Mouse (Mus musculus): ENCODE measurements around the gene Dlg2. TPM values are rescaled to one million over a fixed set of nuclear protein-coding genes. Genes with fewer than 3 reads are reported as not detected.

The Dlg2 gene
- polyA plus RNA-seq, 1 experiment from 2014 or later = 27.1 TPM

DNA sequence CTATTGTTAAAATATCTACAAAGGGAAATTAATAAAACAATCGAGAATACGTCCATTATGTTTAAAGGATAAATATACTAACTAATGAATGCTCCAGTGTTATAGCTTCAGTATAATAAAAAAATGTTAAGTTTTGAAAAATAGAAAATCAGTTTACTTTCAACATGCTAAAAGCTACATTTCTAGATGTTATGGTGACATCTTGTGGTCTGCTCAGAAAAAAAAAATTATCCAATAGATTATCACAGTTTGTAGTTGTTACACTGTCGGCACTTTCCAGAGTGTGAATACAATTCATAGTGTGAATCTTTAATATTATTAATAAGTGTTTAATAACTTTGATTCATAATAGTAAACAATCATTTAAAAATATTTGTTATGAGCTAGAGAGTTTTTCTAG, 31.7 kb downstream of the Dlg2 start:
- H3K36me3 ChIP-seq (ENCODE audit: control insufficient read depth, insufficient read depth, low read length) = no peaks in the 10 kb centered on the region
- ATAC-seq = no peak
- WGBS = 70% methylated on average over 3 of the region's 3 CpGs
- no peak overlapping the region for H3K27ac ChIP-seq (ENCODE audit: low read length)
- H3K4me3 ChIP-seq (ENCODE audit: low read depth, low read length) = no peak overlapping the region
- no peaks in the 10 kb centered on the region for H3K27me3 ChIP-seq (ENCODE audit: control insufficient read depth, insufficient read depth, low read depth, low read length)
- no peak overlapping the region for H3K4me2 ChIP-seq (ENCODE audit: low read length)
- H3K9me3 ChIP-seq (replicated peaks; ENCODE audit: control insufficient read depth, low read length, poor library complexity, severe bottlenecking) = no peaks in the 10 kb centered on the region
- H3K4me1 ChIP-seq (ENCODE audit: control insufficient read depth, insufficient read depth, low read length) = no peaks in the 10 kb centered on the region
- no peak overlapping the region for H3K9ac ChIP-seq (ENCODE audit: low read depth, low read length)

DNA sequence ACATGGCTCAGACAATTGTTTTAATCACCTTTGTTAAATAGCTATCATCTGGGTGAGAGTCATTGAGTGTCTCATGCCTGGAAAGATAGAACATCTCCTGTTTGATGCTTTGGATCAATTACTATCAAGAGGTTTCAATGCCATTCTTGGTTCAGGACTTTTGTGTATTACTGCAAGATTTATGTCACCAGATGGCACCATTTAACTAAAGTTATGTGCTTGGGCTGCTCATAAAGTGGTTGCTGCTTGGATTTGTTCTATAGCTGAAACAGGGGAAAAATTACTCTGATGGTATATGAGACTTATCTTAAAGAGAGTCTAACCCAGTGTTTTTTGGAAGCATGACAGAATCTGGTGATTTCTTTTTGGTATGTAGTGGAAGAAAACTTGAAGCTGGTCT, 35.8 kb downstream of the Dlg2 start:
- Histone ChIP-seq H3K27me3 (ENCODE audit: control insufficient read depth, insufficient read depth, low read depth, low read length) (no peaks in the 10 kb centered on the region), H3K36me3 (ENCODE audit: control insufficient read depth, insufficient read depth, low read length) (no peaks in the 10 kb centered on the region), H3K4me2 (ENCODE audit: low read length) (no peak overlapping the region), H3K4me1 (ENCODE audit: control insufficient read depth, insufficient read depth, low read length) (no peaks in the 10 kb centered on the region), H3K27ac (ENCODE audit: low read length) (no peak overlapping the region), H3K9ac (ENCODE audit: low read depth, low read length) (no peak overlapping the region), H3K4me3 (ENCODE audit: low read depth, low read length) (no peak overlapping the region), H3K9me3 (replicated peaks; ENCODE audit: control insufficient read depth, low read length, poor library complexity, severe bottlenecking) (no peaks in the 10 kb centered on the region)
- peak; percentile 60; the same call in 1 of the 2 replicates for ATAC-seq

DNA sequence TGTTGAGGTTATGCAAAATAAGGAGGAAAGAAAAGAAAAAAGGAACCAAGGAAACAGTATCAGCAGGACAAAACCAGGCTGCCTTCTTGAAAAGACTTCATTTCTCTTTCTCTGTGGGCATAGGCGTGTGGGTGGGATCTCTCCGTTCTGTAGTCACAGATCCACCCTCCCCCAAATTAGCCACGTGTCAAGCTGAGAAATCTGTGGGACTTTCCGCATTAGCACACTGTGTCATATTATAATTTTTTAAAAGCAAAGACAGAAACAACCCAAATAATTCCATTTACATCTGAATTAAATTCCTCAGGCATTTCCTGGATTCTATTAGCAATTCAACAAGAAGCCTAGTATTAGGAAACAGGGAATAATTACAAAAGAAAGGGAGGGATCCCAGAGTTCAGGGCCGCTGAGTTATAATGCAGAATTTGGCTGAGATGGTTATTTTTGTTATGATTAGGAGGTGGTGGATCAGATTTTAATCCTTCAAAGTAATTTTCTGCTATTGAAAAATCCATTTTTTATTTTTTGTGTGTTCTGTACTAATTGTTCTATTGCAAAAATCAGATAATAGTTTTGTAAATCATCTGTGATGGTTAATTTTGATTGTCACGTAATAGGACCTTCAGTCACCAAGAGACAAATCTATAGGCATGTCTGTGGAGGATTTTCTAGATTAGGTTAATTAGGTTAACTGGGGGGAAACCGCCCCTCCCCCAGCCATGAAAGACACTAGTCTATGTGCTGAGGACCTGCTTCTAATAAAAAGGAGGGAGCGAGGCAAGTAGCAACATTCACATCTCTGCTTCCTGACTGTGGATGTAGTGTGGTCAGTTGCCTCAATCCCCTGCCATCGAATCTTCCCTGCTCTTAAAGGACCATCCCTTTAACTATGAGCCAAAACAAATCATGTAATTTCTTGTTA, 63.3 kb downstream of the Dlg2 start:
- H3K4me3 ChIP-seq (ENCODE audit: low read depth, low read length) = no peak overlapping the region
- H3K36me3 ChIP-seq (ENCODE audit: control insufficient read depth, insufficient read depth, low read length) = no peaks in the 10 kb centered on the region
- no peaks in the 10 kb centered on the region for H3K27me3 ChIP-seq (ENCODE audit: control insufficient read depth, insufficient read depth, low read depth, low read length)
- H3K9ac ChIP-seq (ENCODE audit: low read depth, low read length) = no peak overlapping the region
- 0 out of 2 replicates have a peak, but pooled peaks have one; percentile 58 for ATAC-seq
- WGBS = 34% methylated on average over 9 of the region's 9 CpGs
- no peak overlapping the region for H3K4me2 ChIP-seq (ENCODE audit: low read length)
- no peak overlapping the region for H3K27ac ChIP-seq (ENCODE audit: low read length)
- H3K9me3 ChIP-seq (replicated peaks; ENCODE audit: control insufficient read depth, low read length, poor library complexity, severe bottlenecking) = no peaks in the 10 kb centered on the region
- no peaks in the 10 kb centered on the region for H3K4me1 ChIP-seq (ENCODE audit: control insufficient read depth, insufficient read depth, low read length)

DNA sequence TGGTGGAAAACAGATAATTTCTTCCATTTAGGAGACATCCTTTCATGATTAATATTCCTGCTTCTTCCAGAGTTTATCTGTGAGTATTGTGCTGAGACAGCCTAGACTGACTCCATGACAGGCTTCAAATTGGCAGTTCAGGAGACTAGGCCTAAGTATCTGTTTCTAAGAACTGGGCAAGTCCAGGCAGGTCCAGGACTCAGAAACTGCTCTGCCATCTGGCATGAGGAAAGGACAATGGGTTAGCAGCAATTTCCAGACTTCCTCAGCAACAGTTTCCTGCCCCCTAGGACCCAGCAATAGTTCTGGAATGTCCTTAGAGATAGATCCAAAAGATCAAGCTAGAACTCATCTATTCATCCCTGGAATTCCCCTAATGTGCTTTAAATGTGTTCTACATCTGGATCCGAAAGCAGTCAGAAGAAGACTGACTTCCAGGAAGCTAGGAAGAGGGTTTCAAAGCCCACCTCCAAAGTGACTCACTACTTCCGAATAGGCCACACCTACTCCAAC, 64.4 kb downstream of the Dlg2 start:
- Histone ChIP-seq H3K36me3 (ENCODE audit: control insufficient read depth, insufficient read depth, low read length) (no peaks in the 10 kb centered on the region), H3K27ac (ENCODE audit: low read length) (no peak overlapping the region), H3K9ac (ENCODE audit: low read depth, low read length) (no peak overlapping the region), H3K9me3 (replicated peaks; ENCODE audit: control insufficient read depth, low read length, poor library complexity, severe bottlenecking) (no peaks in the 10 kb centered on the region), H3K4me3 (ENCODE audit: low read depth, low read length) (no peak overlapping the region), H3K27me3 (ENCODE audit: control insufficient read depth, insufficient read depth, low read depth, low read length) (no peaks in the 10 kb centered on the region), H3K4me1 (ENCODE audit: control insufficient read depth, insufficient read depth, low read length) (no peaks in the 10 kb centered on the region), H3K4me2 (ENCODE audit: low read length) (no peak overlapping the region)
- 90% methylated on average over 2 of the region's 2 CpGs for WGBS
- no peak for ATAC-seq

DNA sequence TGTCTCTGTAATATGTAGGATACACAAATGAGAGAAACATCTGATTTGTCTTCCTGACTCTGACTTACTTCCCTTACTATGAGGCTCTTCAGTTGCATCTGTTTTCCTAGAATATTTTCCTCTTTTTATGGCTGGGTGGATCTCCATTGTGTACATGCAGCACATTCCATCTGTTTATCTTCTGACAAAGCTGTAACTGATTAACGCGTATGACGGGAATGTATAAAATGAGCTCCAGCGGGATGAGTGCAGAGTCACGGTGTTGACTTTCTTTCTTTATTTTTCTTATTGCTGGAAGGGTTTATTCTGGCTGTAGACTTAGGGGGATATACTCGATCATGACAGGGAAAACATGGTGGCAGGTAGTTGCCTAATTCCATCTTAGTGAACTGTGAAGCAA, 76.9 kb downstream of the Dlg2 start:
- H3K27me3 ChIP-seq (ENCODE audit: control insufficient read depth, insufficient read depth, low read depth, low read length) = no peaks in the 10 kb centered on the region
- no peaks in the 10 kb centered on the region for H3K4me1 ChIP-seq (ENCODE audit: control insufficient read depth, insufficient read depth, low read length)
- WGBS = 85% methylated on average over 6 of the region's 6 CpGs
- no peaks in the 10 kb centered on the region for H3K9me3 ChIP-seq (replicated peaks; ENCODE audit: control insufficient read depth, low read length, poor library complexity, severe bottlenecking)
- ATAC-seq = no peak
- no peaks in the 10 kb centered on the region for H3K36me3 ChIP-seq (ENCODE audit: control insufficient read depth, insufficient read depth, low read length)
- no peak overlapping the region for H3K4me3 ChIP-seq (ENCODE audit: low read depth, low read length)
- no peak overlapping the region for H3K9ac ChIP-seq (ENCODE audit: low read depth, low read length)
- no peak overlapping the region for H3K27ac ChIP-seq (ENCODE audit: low read length)
- no peak overlapping the region for H3K4me2 ChIP-seq (ENCODE audit: low read length)

DNA sequence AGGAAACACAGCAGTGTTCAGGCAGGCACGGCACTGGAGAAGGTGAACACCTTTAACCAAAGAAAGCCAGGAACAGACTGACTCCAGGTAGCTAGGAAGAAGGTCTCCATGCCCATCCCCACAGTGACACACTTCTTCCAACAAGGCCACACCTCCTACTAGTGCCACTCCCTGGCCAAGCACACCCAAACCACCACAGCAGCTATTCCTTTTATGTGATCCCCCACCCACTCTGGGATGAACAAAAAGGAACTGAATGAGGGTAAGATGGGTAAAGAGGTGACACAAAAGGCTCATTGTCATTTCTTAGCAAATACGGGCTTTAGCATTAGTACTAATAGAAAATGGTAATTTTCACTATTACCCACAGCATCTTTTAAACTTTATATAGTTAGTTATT, 77.9 kb downstream of the Dlg2 start:
- H3K27ac ChIP-seq (ENCODE audit: low read length) = no peak overlapping the region
- no peak overlapping the region for H3K4me2 ChIP-seq (ENCODE audit: low read length)
- H3K27me3 ChIP-seq (ENCODE audit: control insufficient read depth, insufficient read depth, low read depth, low read length) = no peaks in the 10 kb centered on the region
- no peak for ATAC-seq
- no peaks in the 10 kb centered on the region for H3K9me3 ChIP-seq (replicated peaks; ENCODE audit: control insufficient read depth, low read length, poor library complexity, severe bottlenecking)
- H3K4me1 ChIP-seq (ENCODE audit: control insufficient read depth, insufficient read depth, low read length) = no peaks in the 10 kb centered on the region
- H3K9ac ChIP-seq (ENCODE audit: low read depth, low read length) = no peak overlapping the region
- no peaks in the 10 kb centered on the region for H3K36me3 ChIP-seq (ENCODE audit: control insufficient read depth, insufficient read depth, low read length)
- WGBS = 78% methylated on average over 2 of the region's 2 CpGs
- H3K4me3 ChIP-seq (ENCODE audit: low read depth, low read length) = no peak overlapping the region

DNA sequence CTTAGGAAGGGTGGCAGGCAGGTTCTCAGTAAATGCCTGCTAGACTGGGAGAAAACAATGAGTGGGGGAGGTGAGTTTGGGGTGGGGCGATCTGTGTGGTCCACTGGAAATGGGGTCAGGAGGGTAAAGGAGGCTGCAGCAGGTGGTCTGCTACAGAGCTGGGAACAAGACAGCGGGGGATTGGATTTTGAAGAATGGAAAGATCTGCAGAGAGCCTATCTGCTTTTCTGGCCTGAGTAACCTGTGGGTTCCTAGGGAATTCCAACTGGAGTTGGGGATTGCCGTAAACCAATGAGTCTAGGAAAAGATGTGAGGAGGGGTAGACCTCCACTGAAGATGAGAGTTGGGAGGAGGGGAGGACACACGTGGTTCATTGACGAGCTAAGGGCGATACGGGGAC, 92.7 kb downstream of the Dlg2 start:
- H3K27ac ChIP-seq (ENCODE audit: low read length) = no peak overlapping the region
- no peaks in the 10 kb centered on the region for H3K4me1 ChIP-seq (ENCODE audit: control insufficient read depth, insufficient read depth, low read length)
- no peaks in the 10 kb centered on the region for H3K36me3 ChIP-seq (ENCODE audit: control insufficient read depth, insufficient read depth, low read length)
- H3K27me3 ChIP-seq (ENCODE audit: control insufficient read depth, insufficient read depth, low read depth, low read length) = no peaks in the 10 kb centered on the region
- H3K9ac ChIP-seq (ENCODE audit: low read depth, low read length) = no peak overlapping the region
- 9% methylated on average over 7 of the region's 7 CpGs for WGBS
- no peak overlapping the region for H3K4me3 ChIP-seq (ENCODE audit: low read depth, low read length)
- no peak overlapping the region for H3K4me2 ChIP-seq (ENCODE audit: low read length)
- ATAC-seq = no peak
- H3K9me3 ChIP-seq (replicated peaks; ENCODE audit: control insufficient read depth, low read length, poor library complexity, severe bottlenecking) = no peaks in the 10 kb centered on the region

DNA sequence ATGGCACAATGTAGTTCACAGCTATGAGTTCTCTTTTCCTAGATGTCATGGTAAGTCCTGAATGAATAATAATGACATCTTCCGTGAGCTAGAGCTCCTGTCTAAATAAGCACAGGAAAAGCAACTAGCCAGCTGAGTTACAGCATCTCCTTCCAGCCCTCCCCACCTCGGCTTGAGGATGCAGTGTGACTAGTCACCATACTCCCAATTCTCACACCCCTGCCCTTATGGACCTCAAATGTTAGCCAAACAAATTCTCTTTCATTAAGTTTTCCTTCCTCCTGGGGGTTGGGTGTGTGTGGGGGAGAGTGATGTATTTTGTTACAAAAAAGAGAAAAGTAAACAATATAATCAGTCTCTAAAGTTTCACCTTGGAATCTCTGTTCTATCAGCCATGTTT, 111.3 kb downstream of the Dlg2 start:
- Histone ChIP-seq H3K36me3 (ENCODE audit: control insufficient read depth, insufficient read depth, low read length) (no peaks in the 10 kb centered on the region), H3K9me3 (replicated peaks; ENCODE audit: control insufficient read depth, low read length, poor library complexity, severe bottlenecking) (no peaks in the 10 kb centered on the region), H3K27ac (ENCODE audit: low read length) (no peak overlapping the region), H3K27me3 (ENCODE audit: control insufficient read depth, insufficient read depth, low read depth, low read length) (no peaks in the 10 kb centered on the region), H3K4me1 (ENCODE audit: control insufficient read depth, insufficient read depth, low read length) (no peaks in the 10 kb centered on the region), H3K4me2 (ENCODE audit: low read length) (no peak overlapping the region), H3K9ac (ENCODE audit: low read depth, low read length) (no peak overlapping the region), H3K4me3 (ENCODE audit: low read depth, low read length) (no peak overlapping the region)
- 70% methylated on average over 2 of the region's 2 CpGs for WGBS
- ATAC-seq = no peak

DNA sequence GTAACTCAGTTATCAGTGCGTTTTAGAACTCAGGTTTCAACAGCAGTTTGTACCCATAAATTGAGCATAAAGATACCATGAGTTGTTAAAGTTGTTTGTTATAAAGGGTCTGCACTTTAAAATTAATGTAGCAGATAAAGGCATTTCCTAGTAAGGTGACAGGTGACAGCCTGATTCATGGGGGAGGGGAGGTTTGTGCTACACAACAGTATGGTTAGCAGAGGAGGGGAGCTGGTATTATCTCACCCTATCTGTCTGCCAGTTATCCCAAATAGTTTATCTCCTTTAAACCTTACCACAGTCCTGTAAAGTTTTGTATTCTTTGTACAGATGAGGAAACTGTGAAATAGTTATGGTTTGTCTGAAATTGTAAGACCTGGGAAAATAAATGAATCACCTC, 111.8 kb downstream of the Dlg2 start:
- no peaks in the 10 kb centered on the region for H3K4me1 ChIP-seq (ENCODE audit: control insufficient read depth, insufficient read depth, low read length)
- H3K4me2 ChIP-seq (ENCODE audit: low read length) = no peak overlapping the region
- H3K27ac ChIP-seq (ENCODE audit: low read length) = no peak overlapping the region
- H3K9me3 ChIP-seq (replicated peaks; ENCODE audit: control insufficient read depth, low read length, poor library complexity, severe bottlenecking) = no peaks in the 10 kb centered on the region
- H3K4me3 ChIP-seq (ENCODE audit: low read depth, low read length) = no peak overlapping the region
- WGBS = 86% methylated on average over 1 of the region's 1 CpGs
- H3K27me3 ChIP-seq (ENCODE audit: control insufficient read depth, insufficient read depth, low read depth, low read length) = no peaks in the 10 kb centered on the region
- no peak for ATAC-seq
- no peak overlapping the region for H3K9ac ChIP-seq (ENCODE audit: low read depth, low read length)
- H3K36me3 ChIP-seq (ENCODE audit: control insufficient read depth, insufficient read depth, low read length) = no peaks in the 10 kb centered on the region

Data from midbrain, embryonic 16.5 days (tissue).